Mouse (Mus musculus): ENCODE measurements around the gene Hdac4. TPM values are rescaled to one million over a fixed set of nuclear protein-coding genes. Genes with fewer than 3 reads are reported as not detected.

Hdac4 gene
- polyA plus RNA-seq, 1 experiment from 2014 or later = 3.0 TPM

DNA sequence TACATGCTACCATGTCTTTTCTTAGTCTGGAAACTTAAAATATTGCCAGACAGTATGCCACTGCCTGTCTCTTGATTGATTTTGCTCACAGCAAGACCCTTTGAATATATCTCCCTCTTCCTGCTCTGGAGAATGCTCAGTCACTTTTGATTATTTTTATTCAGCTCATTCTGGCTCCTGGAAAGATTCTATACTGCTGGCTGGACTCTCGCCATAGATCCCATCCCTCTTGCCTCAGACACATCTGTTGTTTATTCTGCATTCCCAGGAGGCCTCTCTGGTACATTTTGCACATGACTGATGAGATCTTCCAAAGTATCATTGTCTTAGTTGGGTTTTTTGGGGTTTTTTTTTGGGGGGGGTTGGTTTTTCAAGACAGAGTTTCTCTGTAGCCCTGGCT, 45.3 kb downstream of the Hdac4 start:
- Histone ChIP-seq H3K4me2 (ENCODE audit: low read depth, low read length) (no peak overlapping the region), H3K4me3 (ENCODE audit: low read depth, low read length) (no peak overlapping the region), H3K9me3 (ENCODE audit: low read length) (no peaks in the 10 kb centered on the region), H3K4me1 (ENCODE audit: insufficient read depth) (peaks cover 3% of the 10 kb centered on the region; the same call in 1 of the 2 replicates), H3K27ac (ENCODE audit: low read depth) (no peak overlapping the region), H3K9ac (replicated peaks) (no peak overlapping the region), H3K36me3 (replicated peaks; ENCODE audit: insufficient read depth, low read length) (no peaks in the 10 kb centered on the region), H3K27me3 (ENCODE audit: insufficient read depth, low read length) (no peaks in the 10 kb centered on the region)
- no peak for DNase-seq
- TF ChIP-seq CTCF (IDR thresholded peaks at IDR 0.05; ENCODE audit: low read depth) (no peak), EP300 (IDR thresholded peaks at IDR 0.05; ENCODE audit: low read depth) (no peak)
- WGBS (ENCODE audit: insufficient replicate concordance) = 57% methylated on average over 1 of the region's 1 CpGs
- no peak for ATAC-seq

DNA sequence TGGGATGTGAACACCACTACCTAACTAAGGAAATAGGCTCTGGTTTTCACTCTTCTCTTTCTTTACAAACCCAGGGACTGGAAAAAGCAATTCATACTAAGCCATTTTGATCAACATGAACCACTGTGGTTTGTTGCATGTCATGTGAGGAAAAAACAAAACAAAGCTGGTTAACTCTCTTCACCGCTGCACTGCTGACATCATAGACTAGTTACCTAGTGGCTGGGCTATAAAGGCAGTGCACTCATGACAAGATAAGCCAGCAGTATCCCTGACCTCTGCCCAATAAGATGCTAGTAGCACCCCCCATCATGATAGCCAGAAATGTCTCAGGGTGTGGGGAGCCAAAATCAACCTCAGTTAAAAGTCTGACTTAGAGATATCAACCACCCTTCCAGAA, 47.0 kb downstream of the Hdac4 start:
- no peak for ATAC-seq
- Histone ChIP-seq H3K9me3 (ENCODE audit: low read length) (no peaks in the 10 kb centered on the region), H3K4me2 (ENCODE audit: low read depth, low read length) (no peak overlapping the region), H3K9ac (replicated peaks) (no peak overlapping the region), H3K27ac (ENCODE audit: low read depth) (no peak overlapping the region), H3K36me3 (replicated peaks; ENCODE audit: insufficient read depth, low read length) (no peaks in the 10 kb centered on the region), H3K4me1 (ENCODE audit: insufficient read depth) (peaks cover 3% of the 10 kb centered on the region; the same call in 1 of the 2 replicates), H3K4me3 (ENCODE audit: low read depth, low read length) (no peak overlapping the region), H3K27me3 (ENCODE audit: insufficient read depth, low read length) (no peaks in the 10 kb centered on the region)
- DNase-seq = no peak
- 89% methylated on average over 1 of the region's 1 CpGs for WGBS (ENCODE audit: insufficient replicate concordance)
- no peak for TF ChIP-seq EP300 (IDR thresholded peaks at IDR 0.05; ENCODE audit: low read depth)
- TF ChIP-seq CTCF (IDR thresholded peaks at IDR 0.05; ENCODE audit: low read depth) = no peak

DNA sequence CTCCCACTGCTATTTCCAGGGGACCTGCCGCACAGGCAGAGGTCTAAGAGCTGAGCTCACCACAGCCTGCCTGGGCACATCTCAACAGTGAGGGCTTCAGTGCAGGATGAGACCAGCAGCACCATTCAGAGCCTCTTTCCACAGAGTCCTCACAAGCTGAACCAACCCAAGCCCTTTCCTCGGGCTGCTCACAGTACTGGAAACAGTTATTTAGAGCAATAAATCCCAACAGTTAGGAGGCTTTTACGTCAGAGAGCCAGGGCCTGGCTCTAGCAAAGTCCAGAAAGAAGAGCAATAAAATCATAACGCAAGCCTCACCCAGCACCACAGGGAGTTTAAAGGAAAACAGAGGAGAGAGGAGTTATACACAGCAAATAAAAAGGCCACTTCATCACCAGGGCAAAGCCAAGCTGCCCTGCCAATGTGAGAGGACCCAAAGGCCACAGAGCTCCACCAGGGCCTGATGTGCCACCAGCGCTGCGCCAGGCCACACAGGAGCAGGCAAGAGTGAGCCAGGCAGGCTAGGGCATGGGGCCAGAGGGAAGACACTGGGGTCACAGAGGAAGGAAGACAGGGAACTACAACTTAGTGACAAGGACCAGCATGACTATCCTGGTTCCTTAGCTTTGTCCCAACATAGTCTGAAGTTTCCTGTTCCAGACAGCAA, 50.5 kb downstream of the Hdac4 start:
- H3K4me3 ChIP-seq (ENCODE audit: low read depth, low read length) = no peak overlapping the region
- H3K9ac ChIP-seq (replicated peaks) = no peak overlapping the region
- DNase-seq (no peak), ATAC-seq (no peak)
- WGBS (ENCODE audit: insufficient replicate concordance) = 77% methylated on average over 6 of the region's 6 CpGs
- no peaks in the 10 kb centered on the region for H3K36me3 ChIP-seq (replicated peaks; ENCODE audit: insufficient read depth, low read length)
- peaks cover 7% of the 10 kb centered on the region for H3K4me1 ChIP-seq (ENCODE audit: insufficient read depth)
- H3K9me3 ChIP-seq (ENCODE audit: low read length) = no peaks in the 10 kb centered on the region
- H3K27me3 ChIP-seq (ENCODE audit: insufficient read depth, low read length) = no peaks in the 10 kb centered on the region
- no peak overlapping the region for H3K4me2 ChIP-seq (ENCODE audit: low read depth, low read length)
- no peak for TF ChIP-seq EP300 (IDR thresholded peaks at IDR 0.05; ENCODE audit: low read depth)
- TF ChIP-seq CTCF (IDR thresholded peaks at IDR 0.05; ENCODE audit: low read depth) = no peak
- H3K27ac ChIP-seq (ENCODE audit: low read depth) = no peak overlapping the region

DNA sequence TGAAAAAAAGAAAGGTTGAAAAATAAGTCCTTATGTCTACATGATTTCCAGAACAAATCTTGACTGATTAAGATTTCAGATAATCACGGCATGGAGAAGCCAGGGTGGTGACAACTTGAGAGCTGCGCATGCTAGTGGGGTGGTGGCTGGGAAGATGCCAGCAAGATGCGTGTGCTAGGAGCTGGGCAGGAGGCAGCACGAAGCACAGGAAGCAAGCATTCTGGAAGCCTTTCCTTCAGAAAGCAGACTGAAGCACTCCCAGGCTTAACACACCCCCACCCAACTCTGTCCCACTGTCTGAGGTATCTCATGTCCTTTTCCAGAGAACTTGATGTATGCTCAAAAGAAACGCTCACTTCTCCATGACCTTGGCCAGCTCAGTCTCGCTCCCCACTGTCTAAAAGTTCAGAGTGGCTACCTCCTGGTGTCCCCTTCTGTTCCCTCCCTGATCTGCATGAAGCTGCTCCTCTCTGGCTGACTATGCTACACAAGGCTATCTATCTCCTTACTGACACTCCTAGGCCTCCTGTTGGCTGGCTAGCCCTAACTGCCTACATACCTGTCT, 52.1 kb downstream of the Hdac4 start:
- no peaks in the 10 kb centered on the region for H3K27me3 ChIP-seq (ENCODE audit: insufficient read depth, low read length)
- no peak overlapping the region for H3K4me3 ChIP-seq (ENCODE audit: low read depth, low read length)
- peaks cover 7% of the 10 kb centered on the region for H3K4me1 ChIP-seq (ENCODE audit: insufficient read depth)
- no peak overlapping the region for H3K4me2 ChIP-seq (ENCODE audit: low read depth, low read length)
- no peaks in the 10 kb centered on the region for H3K36me3 ChIP-seq (replicated peaks; ENCODE audit: insufficient read depth, low read length)
- H3K27ac ChIP-seq (ENCODE audit: low read depth) = no peak overlapping the region
- H3K9me3 ChIP-seq (ENCODE audit: low read length) = no peaks in the 10 kb centered on the region
- TF ChIP-seq CTCF (IDR thresholded peaks at IDR 0.05; ENCODE audit: low read depth) = no peak
- no peak for TF ChIP-seq EP300 (IDR thresholded peaks at IDR 0.05; ENCODE audit: low read depth)
- DNase-seq (no peak), ATAC-seq (no peak)
- 67% methylated on average over 6 of the region's 6 CpGs for WGBS (ENCODE audit: insufficient replicate concordance)
- H3K9ac ChIP-seq (replicated peaks) = no peak overlapping the region

DNA sequence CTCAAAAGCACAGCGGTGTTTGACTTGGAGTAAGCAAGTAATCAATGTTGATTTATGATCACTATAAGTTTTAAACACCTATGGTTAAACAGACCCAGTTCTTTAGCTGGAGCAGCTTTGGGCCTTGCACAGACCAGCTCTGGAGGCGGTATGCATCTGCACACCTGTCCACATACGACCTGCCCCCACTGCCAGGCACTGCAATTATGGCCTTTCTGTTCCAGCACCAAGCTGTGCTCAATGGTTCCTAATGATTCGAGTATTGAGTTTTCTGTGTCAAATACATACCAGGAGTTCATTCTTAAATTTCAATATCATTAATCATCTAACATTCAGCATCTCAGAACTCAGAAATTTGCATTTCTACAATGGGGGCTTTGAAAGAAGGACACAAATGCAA, 52.7 kb downstream of the Hdac4 start:
- WGBS (ENCODE audit: insufficient replicate concordance) = 78% methylated on average over 4 of the region's 4 CpGs
- DNase-seq = no peak
- Histone ChIP-seq H3K36me3 (replicated peaks; ENCODE audit: insufficient read depth, low read length) (no peaks in the 10 kb centered on the region), H3K9ac (replicated peaks) (no peak overlapping the region), H3K27ac (ENCODE audit: low read depth) (no peak overlapping the region), H3K9me3 (ENCODE audit: low read length) (no peaks in the 10 kb centered on the region), H3K4me3 (ENCODE audit: low read depth, low read length) (no peak overlapping the region), H3K27me3 (ENCODE audit: insufficient read depth, low read length) (no peaks in the 10 kb centered on the region), H3K4me1 (ENCODE audit: insufficient read depth) (peaks cover 7% of the 10 kb centered on the region), H3K4me2 (ENCODE audit: low read depth, low read length) (no peak overlapping the region)
- ATAC-seq = no peak
- TF ChIP-seq EP300 (IDR thresholded peaks at IDR 0.05; ENCODE audit: low read depth) (no peak), CTCF (IDR thresholded peaks at IDR 0.05; ENCODE audit: low read depth) (no peak)

DNA sequence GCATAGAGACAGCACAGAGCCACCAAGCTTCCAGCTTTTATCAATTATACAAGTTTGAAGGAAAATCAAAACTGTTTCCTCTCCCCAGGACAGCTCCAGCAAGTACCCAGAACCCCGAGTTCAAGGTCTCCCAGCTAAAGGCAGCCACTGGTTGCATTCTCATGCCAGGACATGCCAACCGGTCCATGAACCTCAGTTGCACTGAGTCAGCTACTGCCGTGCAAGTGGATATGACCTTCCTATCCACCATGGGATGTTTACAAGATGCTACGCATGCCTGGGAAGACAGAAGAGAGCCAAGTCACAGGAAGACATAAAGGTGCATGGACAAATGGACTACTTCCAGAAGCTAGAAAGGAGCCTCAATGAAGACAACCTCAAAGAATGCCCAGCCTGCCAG, 56.5 kb downstream of the Hdac4 start:
- no peak overlapping the region for H3K27ac ChIP-seq (ENCODE audit: low read depth)
- no peaks in the 10 kb centered on the region for H3K36me3 ChIP-seq (replicated peaks; ENCODE audit: insufficient read depth, low read length)
- H3K27me3 ChIP-seq (ENCODE audit: insufficient read depth, low read length) = no peaks in the 10 kb centered on the region
- H3K9ac ChIP-seq (replicated peaks) = no peak overlapping the region
- peaks cover 3% of the 10 kb centered on the region; the same call in 1 of the 2 replicates for H3K4me1 ChIP-seq (ENCODE audit: insufficient read depth)
- no peak for ATAC-seq
- H3K4me3 ChIP-seq (ENCODE audit: low read depth, low read length) = no peak overlapping the region
- H3K4me2 ChIP-seq (ENCODE audit: low read depth, low read length) = no peak overlapping the region
- DNase-seq = no peak
- no peak for TF ChIP-seq CTCF (IDR thresholded peaks at IDR 0.05; ENCODE audit: low read depth)
- no peak for TF ChIP-seq EP300 (IDR thresholded peaks at IDR 0.05; ENCODE audit: low read depth)
- H3K9me3 ChIP-seq (ENCODE audit: low read length) = no peaks in the 10 kb centered on the region
- 83% methylated on average over 4 of the region's 4 CpGs for WGBS (ENCODE audit: insufficient replicate concordance)

All from liver, postnatal 0 days (tissue).